Mouse (Mus musculus) forebrain, embryonic 14.5 days (tissue): ENCODE measurements around the gene Phgdh. TPM values are rescaled to one million over a fixed set of nuclear protein-coding genes. Genes with fewer than 3 reads are reported as not detected.

ENCODE experiments used
- ATAC-seq: fragments of 200-750 bp; cut with Nextera tagmentation; 2 replicates; pipeline ENCODE4 v1.8.0; 2017; ENCODE audit warnings: mild to moderate bottlenecking, moderate library complexity
- DNase-seq: peaks from one replicate; pipeline ENCODE4 v3.0.0-alpha.2; 2015; ENCODE audit warnings: low spot score
- H3K27ac ChIP-seq: fragments of 300-500 bp; sonication (generic); 2 replicates; pipeline ENCODE4 v1.5.1; 2014; ENCODE audit warnings: low read depth, mild to moderate bottlenecking, control low read depth, low read length, moderate library complexity
- H3K27me3 ChIP-seq: fragments of 300-500 bp; sonication (generic); replicated peaks from 2 replicates; pipeline ENCODE4 v1.6.1; 2014; ENCODE audit warnings: low read length, control low read depth, mixed read lengths; ENCODE audit not compliant: control insufficient read depth, insufficient read depth
- H3K36me3 ChIP-seq: fragments of 300-500 bp; sonication (generic); 2 replicates; pipeline ENCODE4 v1.6.1; 2014; ENCODE audit warnings: low read length, control low read depth; ENCODE audit not compliant: control insufficient read depth, insufficient read depth
- H3K4me1 ChIP-seq: fragments of 300-500 bp; sonication (generic); 2 replicates; pipeline ENCODE4 v1.6.1; 2014; ENCODE audit warnings: antibody characterized with exemption, low read length, control low read depth; ENCODE audit not compliant: control insufficient read depth, insufficient read depth
- H3K4me2 ChIP-seq: fragments of 300-500 bp; sonication (generic); 2 replicates; pipeline ENCODE4 v1.6.1; 2014; ENCODE audit warnings: mild to moderate bottlenecking, control low read depth, low read length
- H3K4me3 ChIP-seq: fragments of 300-500 bp; sonication (generic); 2 replicates; pipeline ENCODE4 v1.5.1; 2014; ENCODE audit warnings: low read depth, low read length, control low read depth
- H3K9ac ChIP-seq: fragments of 300-500 bp; sonication (generic); 2 replicates; pipeline ENCODE4 v1.6.1; 2014; ENCODE audit warnings: mild to moderate bottlenecking, low read length, control low read depth, moderate library complexity
- H3K9me3 ChIP-seq: fragments of 300-500 bp; sonication (generic); replicated peaks from 2 replicates; pipeline ENCODE4 v1.6.1; 2016; ENCODE audit warnings: low read length, control low read depth, mixed read lengths; ENCODE audit not compliant: control insufficient read depth
- WGBS: fragments of 180-500 bp; shearing (Covaris S2); extraction: QIAGEN DNeasy Blood & Tissue Kit; methylation state at CpG from one replicate; pipeline ENCODE4 v1.1.7; 2014; 5-methylcytosine and 5-hydroxymethylcytosine counted together
- polyA plus RNA-seq: library from polyadenylated mRNA; unstranded; fragments of >200 nt; fragmentation: Nextera tagmentation; extraction: Ambion mirVana; gene quantifications from 2 replicates; pipeline ENCODE4 v1.2.1, GENCODE M21; 2014

Gene Phgdh
- polyA plus RNA-seq, 1 experiment from 2014 or later, result 245 TPM

- Histone ChIP-seq H3K4me1 (peaks cover 1% of the 10 kb centered on the region; the same call in 1 of the 2 replicates), H3K4me2 (no peak overlapping the region), H3K4me3 (no peak overlapping the region), H3K27me3 (no peaks in the 10 kb centered on the region), H3K9me3 (no peaks in the 10 kb centered on the region), H3K27ac (no peak overlapping the region), H3K9ac (no peak overlapping the region), H3K36me3 (no peaks in the 10 kb centered on the region)
- DNase-seq (no peak), ATAC-seq (no peak)
- 86% methylated on average over 4 of the region's 4 CpGs for WGBS
These were observed 38.5 kb upstream of the Phgdh start for GRCm38 (mm10) chr3:98378267-98378666.

GRCm38 (mm10) chr3:98374980-98375379, 35.2 kb upstream of the Phgdh start:
- Histone ChIP-seq H3K9ac (no peak overlapping the region), H3K27me3 (no peaks in the 10 kb centered on the region), H3K4me3 (no peak overlapping the region), H3K4me1 (no peaks in the 10 kb centered on the region), H3K9me3 (no peaks in the 10 kb centered on the region), H3K4me2 (no peak overlapping the region), H3K36me3 (no peaks in the 10 kb centered on the region), H3K27ac (no peak overlapping the region)
- ATAC-seq (no peak), DNase-seq (no peak)
- WGBS, result 92% methylated on average over 5 of the region's 5 CpGs

- H3K9me3 ChIP-seq, result no peaks in the 10 kb centered on the region
- 86% methylated on average over 3 of the region's 3 CpGs for WGBS
- H3K27me3 ChIP-seq, result no peaks in the 10 kb centered on the region
- H3K4me2 ChIP-seq, result no peak overlapping the region
- no peak for ATAC-seq
- no peak overlapping the region for H3K27ac ChIP-seq
- DNase-seq, result no peak
- H3K4me1 ChIP-seq, result no peaks in the 10 kb centered on the region
- H3K36me3 ChIP-seq, result no peaks in the 10 kb centered on the region
- no peak overlapping the region for H3K9ac ChIP-seq
- H3K4me3 ChIP-seq, result no peak overlapping the region
These were observed 34.4 kb upstream of the Phgdh start for GRCm38 (mm10) chr3:98374062-98374719.

- Histone ChIP-seq H3K27me3 (no peaks in the 10 kb centered on the region), H3K9me3 (no peaks in the 10 kb centered on the region), H3K36me3 (no peaks in the 10 kb centered on the region), H3K4me3 (no peak overlapping the region), H3K9ac (no peak overlapping the region), H3K4me1 (no peaks in the 10 kb centered on the region), H3K27ac (no peak overlapping the region), H3K4me2 (no peak overlapping the region)
- ATAC-seq (no peak), DNase-seq (no peak)
- 90% methylated on average over 2 of the region's 2 CpGs for WGBS
These were observed 29.0 kb upstream of the Phgdh start for GRCm38 (mm10) chr3:98368776-98369175.

- WGBS, result 84% methylated on average over 4 of the region's 4 CpGs
- no peak for ATAC-seq
- H3K4me2 ChIP-seq, result no peak overlapping the region
These were observed 28.5 kb upstream of the Phgdh start for GRCm38 (mm10) chr3:98368283-98368682.

GRCm38 (mm10) chr3:98366823-98367222, 27.0 kb upstream of the Phgdh start:
- ATAC-seq (no peak), DNase-seq (no peak)
- no peaks in the 10 kb centered on the region for H3K9me3 ChIP-seq
- WGBS, result 78% methylated on average over 4 of the region's 4 CpGs
- no peak overlapping the region for H3K27ac ChIP-seq
- H3K9ac ChIP-seq, result no peak overlapping the region
- no peak overlapping the region for H3K4me3 ChIP-seq
- H3K27me3 ChIP-seq, result no peaks in the 10 kb centered on the region
- no peaks in the 10 kb centered on the region for H3K36me3 ChIP-seq
- H3K4me1 ChIP-seq, result no peaks in the 10 kb centered on the region
- H3K4me2 ChIP-seq, result no peak overlapping the region

More at GRCm38 (mm10) chr3:98368283-98368682, 28.5 kb upstream of the Phgdh start:
- Histone ChIP-seq H3K36me3 (no peaks in the 10 kb centered on the region), H3K27ac (no peak overlapping the region), H3K27me3 (no peaks in the 10 kb centered on the region), H3K9ac (no peak overlapping the region), H3K4me1 (no peaks in the 10 kb centered on the region), H3K4me3 (no peak overlapping the region), H3K9me3 (no peaks in the 10 kb centered on the region)
- DNase-seq, result no peak

- H3K27ac ChIP-seq, result no peak overlapping the region
- DNase-seq, result no peak
- ATAC-seq, result no peak
- H3K4me3 ChIP-seq, result no peak overlapping the region
- H3K36me3 ChIP-seq, result no peaks in the 10 kb centered on the region
- H3K4me2 ChIP-seq, result no peak overlapping the region
- H3K4me1 ChIP-seq, result no peaks in the 10 kb centered on the region
- H3K27me3 ChIP-seq, result no peaks in the 10 kb centered on the region
- 89% methylated on average over 3 of the region's 3 CpGs for WGBS
- no peaks in the 10 kb centered on the region for H3K9me3 ChIP-seq
- H3K9ac ChIP-seq, result no peak overlapping the region
These were observed 26.3 kb upstream of the Phgdh start for GRCm38 (mm10) chr3:98366086-98366485.

- H3K4me3 ChIP-seq, result no peak overlapping the region
- DNase-seq (peak; percentile 46), ATAC-seq (no peak)
- no peak overlapping the region for H3K4me2 ChIP-seq
- no peaks in the 10 kb centered on the region for H3K9me3 ChIP-seq
- no peaks in the 10 kb centered on the region for H3K27me3 ChIP-seq
- H3K27ac ChIP-seq, result no peak overlapping the region
- H3K9ac ChIP-seq, result no peak overlapping the region
- H3K4me1 ChIP-seq, result no peaks in the 10 kb centered on the region
- WGBS, result 38% methylated on average over 2 of the region's 2 CpGs
- H3K36me3 ChIP-seq, result no peaks in the 10 kb centered on the region
These were observed 23.0 kb upstream of the Phgdh start for GRCm38 (mm10) chr3:98362753-98363152.

GRCm38 (mm10) chr3:98356632-98357370, 17.0 kb upstream of the Phgdh start:
- Histone ChIP-seq H3K27me3 (no peaks in the 10 kb centered on the region), H3K9me3 (no peaks in the 10 kb centered on the region), H3K4me2 (no peak overlapping the region), H3K27ac (no peak overlapping the region), H3K4me1 (no peaks in the 10 kb centered on the region), H3K36me3 (no peaks in the 10 kb centered on the region), H3K4me3 (no peak overlapping the region), H3K9ac (no peak overlapping the region)
- DNase-seq (no peak), ATAC-seq (no peak)
- 65% methylated on average over 3 of the region's 3 CpGs for WGBS
